10 mouse cellular contexts compared by ENCODE assay signal in the genomic region with DNA sequence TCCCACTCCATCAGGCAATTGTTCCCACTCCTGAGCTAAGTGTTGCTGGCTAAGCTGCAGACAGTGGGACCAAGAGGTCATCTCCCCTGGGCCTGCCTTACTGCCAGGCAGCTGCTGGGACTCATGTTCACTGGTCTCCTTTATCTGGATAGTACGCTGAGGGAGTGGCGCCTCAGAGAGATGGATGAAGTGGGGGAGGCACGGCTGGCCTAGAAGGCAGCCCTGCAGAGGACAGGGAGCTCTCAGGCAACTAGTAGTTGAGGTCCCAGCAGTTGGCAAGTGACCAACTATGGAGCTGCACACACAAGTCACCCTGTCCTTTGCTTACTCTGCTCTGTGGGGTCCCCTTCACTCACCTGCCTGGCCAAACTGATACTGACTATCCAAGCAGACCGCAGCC. TPM values are rescaled to one million over a fixed set of nuclear protein-coding genes. Genes with fewer than 3 reads are reported as not detected.
A peak's percentile ranks its signal among the peaks of the same experiment; 100 is the strongest.
DNase-seq lines count a peak whose midpoint lies in the region; ATAC-seq and TF ChIP-seq lines count a peak whose summit lies in the region.
"Had no signal": no experiment of that assay in that cellular context is flagged by ENCODE, and none has a peak within 500 bp of the region (broad histone marks: within the 10 kb centered on the region; RNA-seq: fewer than 3 reads in every experiment).

No protein-coding gene starts in this region.

- H3K79me2 ChIP-seq in myocyte (ENCODE audit: control insufficient read depth, insufficient read depth) = no peaks in the 10 kb centered on the region

- H3K4me1 ChIP-seq in kidney, embryonic 16.5 days (ENCODE audit: insufficient read depth, low read length) = peaks cover 44% of the 10 kb centered on the region
- peaks cover 34% of the 10 kb centered on the region for H3K4me1 ChIP-seq in intestine, embryonic 15.5 days (replicated peaks)
- H3K4me1 ChIP-seq in hindbrain, embryonic 11.5 days (replicated peaks; ENCODE audit: control insufficient read depth, insufficient read depth, low read length) = no peaks in the 10 kb centered on the region; the same call in 1 of the 2 replicates

- H3K27ac ChIP-seq in kidney, embryonic 16.5 days (ENCODE audit: low read length) = peak overlapping the region; percentile 7; the same call in 1 of the 2 replicates
- peak overlapping the region; percentile 46 for H3K27ac ChIP-seq in intestine, embryonic 15.5 days
- H3K27ac ChIP-seq in hindbrain, embryonic 11.5 days (ENCODE audit: low read depth, low read length) = no peak overlapping the region
- H3K27ac ChIP-seq: hindbrain, postnatal 0 days had no signal

- no peak overlapping the region for H3K4me3 ChIP-seq in kidney, embryonic 16.5 days (ENCODE audit: low read length)
- H3K4me3 ChIP-seq in intestine, embryonic 15.5 days (replicated peaks) = no peak overlapping the region
- no peak overlapping the region for H3K4me3 ChIP-seq in myocyte
- no peak overlapping the region for H3K4me3 ChIP-seq in hindbrain, embryonic 11.5 days (ENCODE audit: low read depth, low read length)
- H3K4me3 ChIP-seq: megakaryocyte, embryonic 14.5 days had no signal

- H3K27me3 ChIP-seq in kidney, embryonic 16.5 days (ENCODE audit: insufficient read depth, low read length) = no peaks in the 10 kb centered on the region
- no peaks in the 10 kb centered on the region for H3K27me3 ChIP-seq in intestine, embryonic 15.5 days (replicated peaks)
- no peaks in the 10 kb centered on the region for H3K27me3 ChIP-seq in myocyte (ENCODE audit: control insufficient read depth, insufficient read depth, insufficient read length)
- H3K27me3 ChIP-seq in hindbrain, embryonic 11.5 days (ENCODE audit: control insufficient read depth, insufficient read depth, low read length) = no peaks in the 10 kb centered on the region

- no peak overlapping the region for H3K9ac ChIP-seq in kidney, embryonic 16.5 days (replicated peaks; ENCODE audit: low read length)
- H3K9ac ChIP-seq in intestine, embryonic 15.5 days = no peak overlapping the region; the same call in 1 of the 2 replicates
- H3K9ac ChIP-seq in hindbrain, embryonic 11.5 days (ENCODE audit: low read depth, low read length) = no peak overlapping the region

- no peak for DNase-seq in kidney, adult 9 months
- peak; percentile 45 for DNase-seq in gastrocnemius, postnatal 14 days
- DNase-seq in hindbrain, embryonic 11.5 days (ENCODE audit: low spot score) = no peak
- no peak for DNase-seq in cerebellum, adult 9-10 months
- no peak for DNase-seq in frontal cortex, postnatal 36 days (ENCODE audit: low spot score in 2 of 2)

- H3K9me3 ChIP-seq in kidney, embryonic 16.5 days (ENCODE audit: low read length) = no peaks in the 10 kb centered on the region
- no peaks in the 10 kb centered on the region for H3K9me3 ChIP-seq in intestine, embryonic 15.5 days
- no peaks in the 10 kb centered on the region for H3K9me3 ChIP-seq in hindbrain, embryonic 11.5 days (ENCODE audit: control insufficient read depth, low read length)
- H3K9me3 ChIP-seq: megakaryocyte, embryonic 14.5 days had no signal

- intact Hi-C loops in gastrocnemius, postnatal 14 days (cut with DNase I; ENCODE audit: low total_unique reads) = no loop called here

- no peak for ATAC-seq in kidney, embryonic 16.5 days (ENCODE audit: low FRiP score, low TSS enrichment)
- ATAC-seq in intestine, embryonic 15.5 days = no peak; the same call in 1 of the 2 replicates
- ATAC-seq in hindbrain, embryonic 11.5 days (ENCODE audit: low FRiP score) = no peak
- ATAC-seq: hindbrain, postnatal 0 days had no signal

- peak; percentile 31 for TF ChIP-seq POLR2A in myocyte (IDR thresholded peaks at IDR 0.05; ENCODE audit: insufficient read length, low read depth)

- no peak overlapping the region for H3ac ChIP-seq in myocyte (ENCODE audit: control insufficient read depth, insufficient read length)

- no peak overlapping the region for H3K4me2 ChIP-seq in kidney, embryonic 16.5 days (replicated peaks; ENCODE audit: low read depth, low read length)
- no peak overlapping the region for H3K4me2 ChIP-seq in intestine, embryonic 15.5 days (replicated peaks)
- no peak overlapping the region for H3K4me2 ChIP-seq in myocyte (ENCODE audit: low read depth)
- H3K4me2 ChIP-seq in hindbrain, embryonic 11.5 days (replicated peaks; ENCODE audit: low read depth, low read length) = no peak overlapping the region

- H3K36me3 ChIP-seq in kidney, embryonic 16.5 days (ENCODE audit: insufficient read depth, low read length) = no peaks in the 10 kb centered on the region
- no peaks in the 10 kb centered on the region for H3K36me3 ChIP-seq in intestine, embryonic 15.5 days
- H3K36me3 ChIP-seq in myocyte (ENCODE audit: control insufficient read depth, insufficient read depth) = peaks cover 19% of the 10 kb centered on the region
- H3K36me3 ChIP-seq in hindbrain, embryonic 11.5 days (ENCODE audit: control insufficient read depth, insufficient read depth, low read length) = no peaks in the 10 kb centered on the region

- WGBS in kidney, embryonic 16.5 days = 39% methylated on average over 4 of the region's 4 CpGs
- 33% methylated on average over 4 of the region's 4 CpGs for WGBS in intestine, embryonic 15.5 days
- WGBS in hindbrain, embryonic 11.5 days = 71% methylated on average over 4 of the region's 4 CpGs

TF ChIP-seq in myocyte, 11 proteins besides CTCF, POLR2A, EP300 and RAD21:
- TF ChIP-seq POLR2AphosphoS2 (IDR thresholded peaks at IDR 0.05; ENCODE audit: insufficient read length, low read depth) (peak; percentile 69), TCF3 (IDR thresholded peaks at IDR 0.05; ENCODE audit: insufficient read length, low read depth) (no peak), MYOD1 (IDR thresholded peaks at IDR 0.05; ENCODE audit: control insufficient read depth in 1 of 3, insufficient read length in 2 of 3, low read depth in 2 of 3) (peak in 2 of 3 experiments; percentile 13 to 53), USF1 (IDR thresholded peaks at IDR 0.05; ENCODE audit: low read depth) (no peak), CEBPB (IDR thresholded peaks at IDR 0.05; ENCODE audit: insufficient read depth, poor library complexity, severe bottlenecking) (no peak), MAX (IDR thresholded peaks at IDR 0.05; ENCODE audit: low read depth) (no peak), REST (IDR thresholded peaks at IDR 0.05; ENCODE audit: insufficient read depth, insufficient read length) (no peak), MYOG (IDR thresholded peaks at IDR 0.05; ENCODE audit: control insufficient read depth in 1 of 3, insufficient read depth in 1 of 3, insufficient read length in 2 of 3, low read depth in 2 of 3) (peak in 2 of 3 experiments; percentile 41 to 61), SRF (IDR thresholded peaks at IDR 0.05; ENCODE audit: control insufficient read depth, insufficient read length, low read depth) (no peak)
TF ChIP-seq in myocyte: peak in this region for 3.

RNA-seq across cellular contexts. Expression of a gene that starts 16.1 kb away (rescaled TPM):
- 42.4 and 55.5 TPM in 2 replicates for polyA plus RNA-seq in kidney, embryonic 16.5 days (2015; fragmentation: Nextera tagmentation; extraction: Ambion mirVana)
- total RNA-seq in gastrocnemius, postnatal 14 days (2021) = 10 to 100 TPM; 40.9 to 51.4 TPM
- 89.9 and 90.5 TPM in 2 replicates for polyA plus RNA-seq in intestine, embryonic 15.5 days (2015; fragmentation: Nextera tagmentation; extraction: Ambion mirVana)
- polyA plus RNA-seq in myocyte (2012; fragmentation: generic; extraction: Trizol) = 14.1 TPM
- polyA plus RNA-seq in hindbrain, embryonic 11.5 days (2014; fragmentation: Nextera tagmentation; extraction: Ambion mirVana) = 32.3 and 33.3 TPM in 2 replicates

RNA-seq across cellular contexts. Expression of a gene that starts 58.8 kb away (rescaled TPM):
- polyA plus RNA-seq in kidney, embryonic 16.5 days (2015; fragmentation: Nextera tagmentation; extraction: Ambion mirVana) = 12.2 and 17.3 TPM in 2 replicates
- total RNA-seq in gastrocnemius, postnatal 14 days (2021) = 10 to 100 TPM; 45.2 to 45.5 TPM
- polyA plus RNA-seq in intestine, embryonic 15.5 days (2015; fragmentation: Nextera tagmentation; extraction: Ambion mirVana) = 20.6 and 21.0 TPM in 2 replicates
- polyA plus RNA-seq in myocyte (2012; fragmentation: generic; extraction: Trizol) = 86.2 TPM
- polyA plus RNA-seq in hindbrain, embryonic 11.5 days (2014; fragmentation: Nextera tagmentation; extraction: Ambion mirVana) = 13.4 and 14.3 TPM in 2 replicates
